Mouse (Mus musculus) frontal cortex, postnatal 14 days (tissue): ENCODE measurements at regions not wholly inside any gene's neighbourhood (a gene's known extent, or its start where the extent isn't known, plus 50 kb on each side); places are given as distances from the start of the nearest gene placed in this dataset.
"Not testable (repeated sequence)": the region's sequence is repeated elsewhere in the genome, so short reads cannot be mapped to it uniquely, and the experiment has no call there.

Experiments used
- DNase-seq, 2 experiments: peaks; one replicate each; pipeline ENCODE4 v3.0.0; 2022; ENCODE audit warnings: low spot score in 2 of 2

GRCm38 (mm10) chr8:118209301-118209700 is 74.2 kb upstream of the Cdh13 start:
- DNase-seq, result not testable (repeated sequence)

- DNase-seq, result no peak
These were observed 92.7 kb upstream of the Cdh13 start for GRCm38 (mm10) chr8:118190866-118191265.

GRCm38 (mm10) chr8:118189226-118189625 is 94.3 kb upstream of the Cdh13 start:
- no peak for DNase-seq

GRCm38 (mm10) chr8:118169001-118169413 is 114.5 kb upstream of the Cdh13 start:
- no peak for DNase-seq

- DNase-seq, result peak; percentile 10 to 43
These were observed 121.4 kb upstream of the Cdh13 start for GRCm38 (mm10) chr8:118162171-118162570.

GRCm38 (mm10) chr8:118147359-118148205 is 136.0 kb upstream of the Cdh13 start:
- DNase-seq, result no peak

GRCm38 (mm10) chr8:118144546-118144945 is 139.0 kb upstream of the Cdh13 start:
- DNase-seq, result no peak

- no peak for DNase-seq
These were observed 141.2 kb upstream of the Cdh13 start for GRCm38 (mm10) chr8:118142311-118142710.

GRCm38 (mm10) chr8:118139928-118140327 is 143.6 kb upstream of the Cdh13 start:
- no peak for DNase-seq

- no peak for DNase-seq
These were observed 145.7 kb upstream of the Cdh13 start for GRCm38 (mm10) chr8:118137846-118138245.

- DNase-seq, result no peak
These were observed 158.5 kb upstream of the Cdh13 start for GRCm38 (mm10) chr8:118124993-118125392.

- DNase-seq, result no peak
These were observed 169.3 kb upstream of the Cdh13 start for GRCm38 (mm10) chr8:118114253-118114652.

GRCm38 (mm10) chr8:118104464-118105050 is 179.0 kb upstream of the Cdh13 start:
- no peak for DNase-seq

GRCm38 (mm10) chr8:118101346-118101745 is 182.2 kb upstream of the Cdh13 start:
- no peak for DNase-seq

GRCm38 (mm10) chr8:118062736-118063135 is 220.8 kb upstream of the Cdh13 start:
- DNase-seq, result no peak

GRCm38 (mm10) chr8:118056781-118057180 is 226.8 kb upstream of the Cdh13 start:
- DNase-seq, result no peak

GRCm38 (mm10) chr8:118055536-118055935 is 228.0 kb upstream of the Cdh13 start:
- no peak for DNase-seq

- DNase-seq, result no peak
These were observed 233.1 kb upstream of the Cdh13 start for GRCm38 (mm10) chr8:118050386-118050785.

- no peak for DNase-seq
These were observed 240.6 kb upstream of the Mphosph6 start for GRCm38 (mm10) chr8:118042253-118042860.

GRCm38 (mm10) chr8:118041253-118041652 is 239.5 kb upstream of the Mphosph6 start:
- no peak for DNase-seq

- no peak for DNase-seq
These were observed 236.1 kb upstream of the Mphosph6 start for GRCm38 (mm10) chr8:118037801-118038200.

GRCm38 (mm10) chr8:118034051-118034450 is 232.3 kb upstream of the Mphosph6 start:
- no peak for DNase-seq

- no peak for DNase-seq
These were observed 229.7 kb upstream of the Mphosph6 start for GRCm38 (mm10) chr8:118031406-118031805.
